Comparison of ENCODE assay signal across 8 mouse cellular contexts in genomic region chr2:94407021-94407420, GRCm38 (mm10). TPM values are rescaled to one million over a fixed set of nuclear protein-coding genes. Genes with fewer than 3 reads are reported as not detected.
A peak's percentile ranks its signal among the peaks of the same experiment; 100 is the strongest.
DNase-seq lines count a peak whose midpoint lies in the region; ATAC-seq lines count a peak whose summit lies in the region.

No protein-coding gene starts in this region.

- 2% methylated on average over 13 of the region's 13 CpGs for whole genome bisulfite sequencing in heart, embryonic 12.5 days

- H3K4me3 ChIP-seq in heart, embryonic 12.5 days: peak overlapping the region; percentile 99

- peak overlapping the region; percentile 92 for H3K4me2 ChIP-seq in heart, embryonic 12.5 days

- ATAC-seq in heart, embryonic 12.5 days (ENCODE audit: insufficient number of reproducible peaks, low FRiP score): peak; percentile 1; the same call in 1 of the 2 replicates
- peak; percentile 4 for ATAC-seq in activated CD4-positive, CD25-positive, alpha-beta regulatory T cell, adult 4 months

- H3K9me3 ChIP-seq in heart, embryonic 12.5 days (replicated peaks): no peaks in the 10 kb centered on the region

- no peak for DNase-seq in heart, postnatal 4 days
- peak; percentile 20 for DNase-seq in forelimb bud, embryonic 11.5 days (ENCODE audit: low read depth, low spot score)
- DNase-seq in liver: peak; percentile 13
- DNase-seq in spleen, postnatal 10 days (ENCODE audit: low spot score in 2 of 2): peak; percentile 12 to 19
- no peak for DNase-seq in cerebellum, postnatal 36 days
- no peak for DNase-seq in urinary bladder, postnatal 4 days (ENCODE audit: low spot score in 2 of 2)

- peak overlapping the region; percentile 92 for H3K27ac ChIP-seq in heart, embryonic 12.5 days (ENCODE audit: poor library complexity, severe bottlenecking)

- H3K27me3 ChIP-seq in heart, embryonic 12.5 days (replicated peaks): no peaks in the 10 kb centered on the region

- H3K9ac ChIP-seq in heart, embryonic 12.5 days: peak overlapping the region; percentile 97

- H3K4me1 ChIP-seq in heart, embryonic 12.5 days (replicated peaks): peaks cover 22% of the 10 kb centered on the region

- H3K36me3 ChIP-seq in heart, embryonic 12.5 days: peaks cover 16% of the 10 kb centered on the region

RNA-seq across cellular contexts. Expression of gene Ttc17, which starts 0.5 kb away (rescaled TPM):
- 16.1 and 16.7 TPM in 2 replicates for polyA plus RNA-seq in heart, embryonic 12.5 days (2016; fragmentation: Nextera tagmentation; extraction: Ambion mirVana)
- 10 to 100 TPM; 28.3 to 29.2 TPM for total RNA-seq in heart, postnatal 4 days (2021)
- 10 to 100 TPM; 34.9 to 36.7 TPM for polyA plus RNA-seq in activated CD4-positive, CD25-positive, alpha-beta regulatory T cell, adult 4 months (2017; shearing (Covaris generic))

RNA-seq across cellular contexts. Expression of gene Api5, which starts 30.9 kb away (rescaled TPM):
- 96.5 TPM in 2 replicates for polyA plus RNA-seq in heart, embryonic 12.5 days (2016; fragmentation: Nextera tagmentation; extraction: Ambion mirVana)
- total RNA-seq in heart, postnatal 4 days (2021): 10 to 100 TPM; 55.7 to 56.3 TPM
- 100 to 1,000 TPM; 104 to 109 TPM for polyA plus RNA-seq in activated CD4-positive, CD25-positive, alpha-beta regulatory T cell, adult 4 months (2017; shearing (Covaris generic))

Comparison
In these comparisons a context has a peak if more than half of its experiments do, and no peak if none do; other contexts are left out.
1. DNase-seq: peak in forelimb bud, embryonic 11.5 days (single experiment), liver (single experiment) and spleen, postnatal 10 days (2 of 2); none in heart, postnatal 4 days (single experiment), cerebellum, postnatal 36 days (0 of 2) and urinary bladder, postnatal 4 days (0 of 2).